Mouse (Mus musculus) lung, embryonic 14.5 days (tissue): ENCODE measurements around the gene Ubox5. TPM values are rescaled to one million over a fixed set of nuclear protein-coding genes. Genes with fewer than 3 reads are reported as not detected.

ENCODE experiments used
- ATAC-seq: fragments of 200-750 bp; cut with Nextera tagmentation; 2 replicates; pipeline ENCODE4 v1.8.0; 2017; ENCODE audit warnings: mild to moderate bottlenecking, moderate TSS enrichment, moderate library complexity; ENCODE audit not compliant: insufficient read depth
- DNase-seq: peaks from one replicate; pipeline ENCODE4 v3.0.0-alpha.2; 2015
- H3K27ac ChIP-seq: fragments of 300-500 bp; sonication (generic); 2 replicates; pipeline ENCODE4 v1.5.1; 2014; ENCODE audit warnings: low read depth, mild to moderate bottlenecking, moderate library complexity
- H3K27me3 ChIP-seq: fragments of 300-500 bp; sonication (generic); 2 replicates; pipeline ENCODE4 v1.6.1; 2014; ENCODE audit warnings: low read length, control low read depth; ENCODE audit not compliant: insufficient read depth
- H3K36me3 ChIP-seq: fragments of 300-500 bp; sonication (generic); 2 replicates; pipeline ENCODE4 v1.6.1; 2014; ENCODE audit warnings: control low read depth; ENCODE audit not compliant: insufficient read depth
- H3K4me1 ChIP-seq: fragments of 300-500 bp; sonication (generic); 2 replicates; pipeline ENCODE4 v1.6.1; 2014; ENCODE audit warnings: antibody characterized with exemption, control low read depth; ENCODE audit not compliant: insufficient read depth
- H3K4me2 ChIP-seq: fragments of 300-500 bp; sonication (generic); 2 replicates; pipeline ENCODE4 v1.6.1; 2014; ENCODE audit warnings: mild to moderate bottlenecking
- H3K4me3 ChIP-seq: fragments of 300-500 bp; sonication (generic); 2 replicates; pipeline ENCODE4 v1.5.1; 2014; ENCODE audit warnings: low read depth, low read length
- H3K9ac ChIP-seq: fragments of 300-500 bp; sonication (generic); 2 replicates; pipeline ENCODE4 v1.6.1; 2014
- H3K9me3 ChIP-seq: fragments of 300-500 bp; sonication (generic); 2 replicates; pipeline ENCODE4 v1.6.1; 2016; ENCODE audit warnings: low read depth, low read length, control low read depth
- CTCF ChIP-seq: IDR thresholded peaks from 2 replicates; pipeline ENCODE4 v1.5.1; 2016; ENCODE audit warnings: antibody characterized with exemption, low read depth
- WGBS: fragments of 180-500 bp; shearing (Covaris S2); extraction: QIAGEN DNeasy Blood & Tissue Kit; methylation state at CpG from one replicate; pipeline ENCODE4 v1.1.7; 2014; 5-methylcytosine and 5-hydroxymethylcytosine counted together
- polyA plus RNA-seq: library from polyadenylated mRNA; unstranded; fragments of >200 nt; fragmentation: Nextera tagmentation; extraction: Ambion mirVana; gene quantifications from 2 replicates; pipeline ENCODE4 v1.2.1, GENCODE M21; 2014

Gene Ubox5
- polyA plus RNA-seq, 1 experiment from 2014 or later, result 12.4 TPM

- H3K9me3 ChIP-seq, result no peaks in the 10 kb centered on the region
- peaks cover 3% of the 10 kb centered on the region; the same call in 1 of the 2 replicates for H3K4me1 ChIP-seq
- H3K9ac ChIP-seq, result 0 out of 2 replicates have a peak overlapping the region, but pooled peaks have one; percentile 82
- ATAC-seq, result no peak
- DNase-seq, result no peak
- peak overlapping the region; percentile 83 for H3K4me2 ChIP-seq
- no peaks in the 10 kb centered on the region for H3K27me3 ChIP-seq
- H3K4me3 ChIP-seq, result peak overlapping the region; percentile 90; the same call in 1 of the 2 replicates
- no peak overlapping the region for H3K27ac ChIP-seq
- WGBS, result 85% methylated on average over 8 of the region's 8 CpGs
- peaks cover 21% of the 10 kb centered on the region for H3K36me3 ChIP-seq
- no peak for TF ChIP-seq CTCF
Measured at GRCm38 (mm10) chr2:130564983-130565382, 64.9 kb downstream of the Ubox5 start.

- under 1% methylated on average over 23 of the region's 23 CpGs for WGBS
- Histone ChIP-seq H3K4me1 (peaks cover 3% of the 10 kb centered on the region; the same call in 1 of the 2 replicates), H3K9me3 (no peaks in the 10 kb centered on the region), H3K27ac (no peak overlapping the region), H3K4me2 (peak overlapping the region; percentile 83), H3K36me3 (peaks cover 21% of the 10 kb centered on the region), H3K9ac (peak overlapping the region; percentile 82), H3K4me3 (peak overlapping the region; percentile 90), H3K27me3 (no peaks in the 10 kb centered on the region)
- DNase-seq, result peak; percentile 12
- peak; percentile 23 for ATAC-seq
- TF ChIP-seq CTCF, result no peak
Measured at GRCm38 (mm10) chr2:130564063-130564462, 65.8 kb downstream of the Ubox5 start.

- peak; percentile 61 for TF ChIP-seq CTCF
- Histone ChIP-seq H3K27me3 (no peaks in the 10 kb centered on the region), H3K27ac (no peak within 1 kb of the TSS), H3K9ac (peak within 1 kb of the TSS; percentile 82), H3K36me3 (peaks cover 21% of the 10 kb centered on the region), H3K4me3 (peak within 1 kb of the TSS; percentile 90), H3K4me1 (peaks cover 3% of the 10 kb centered on the region; the same call in 1 of the 2 replicates), H3K4me2 (peak within 1 kb of the TSS; percentile 83), H3K9me3 (no peaks in the 10 kb centered on the region)
- ATAC-seq (peak; percentile 99), DNase-seq (peak; percentile 96)
- WGBS, result under 1% methylated on average over 61 of the region's 61 CpGs
Measured at GRCm38 (mm10) chr2:130563212-130564055, 66.4 kb downstream of the Ubox5 start, which contains the start of gene Mrps26. TSS of gene Mrps26 (plus strand) at chr2:130563742.

GRCm38 (mm10) chr2:130558015-130558414 lies 71.8 kb downstream of the Ubox5 start:
- no peak overlapping the region for H3K4me3 ChIP-seq
- no peak for DNase-seq
- H3K9me3 ChIP-seq, result no peaks in the 10 kb centered on the region
- no peak overlapping the region for H3K4me2 ChIP-seq
- H3K4me1 ChIP-seq, result no peaks in the 10 kb centered on the region
- no peak overlapping the region for H3K9ac ChIP-seq
- H3K27ac ChIP-seq, result no peak overlapping the region
- no peak for TF ChIP-seq CTCF
- WGBS, result 73% methylated on average over 2 of the region's 2 CpGs
- peaks cover 28% of the 10 kb centered on the region for H3K36me3 ChIP-seq
- ATAC-seq, result no peak
- H3K27me3 ChIP-seq, result no peaks in the 10 kb centered on the region

- Histone ChIP-seq H3K4me2 (no peak overlapping the region), H3K27ac (no peak overlapping the region), H3K4me1 (no peaks in the 10 kb centered on the region), H3K9me3 (no peaks in the 10 kb centered on the region), H3K9ac (no peak overlapping the region), H3K4me3 (no peak overlapping the region), H3K27me3 (no peaks in the 10 kb centered on the region), H3K36me3 (peaks cover 33% of the 10 kb centered on the region)
- WGBS, result 92% methylated on average over 2 of the region's 2 CpGs
- no peak for TF ChIP-seq CTCF
- ATAC-seq, result no peak
- DNase-seq, result no peak
Measured at GRCm38 (mm10) chr2:130557462-130557861, 72.4 kb downstream of the Ubox5 start.

GRCm38 (mm10) chr2:130556292-130556691 lies 73.5 kb downstream of the Ubox5 start:
- no peak for TF ChIP-seq CTCF
- DNase-seq, result no peak
- WGBS, result 85% methylated on average over 1 of the region's 1 CpGs
- no peak for ATAC-seq
- Histone ChIP-seq H3K9ac (no peak overlapping the region), H3K4me1 (no peaks in the 10 kb centered on the region), H3K27me3 (no peaks in the 10 kb centered on the region), H3K36me3 (peaks cover 44% of the 10 kb centered on the region), H3K9me3 (no peaks in the 10 kb centered on the region), H3K27ac (no peak overlapping the region), H3K4me3 (no peak overlapping the region), H3K4me2 (no peak overlapping the region)

- no peak overlapping the region for H3K27ac ChIP-seq
- DNase-seq (no peak), ATAC-seq (no peak)
- peaks cover 59% of the 10 kb centered on the region for H3K36me3 ChIP-seq
- 91% methylated on average over 7 of the region's 7 CpGs for WGBS
- H3K9me3 ChIP-seq, result no peaks in the 10 kb centered on the region
- no peak overlapping the region for H3K4me3 ChIP-seq
- no peak overlapping the region for H3K4me2 ChIP-seq
- H3K4me1 ChIP-seq, result no peaks in the 10 kb centered on the region
- TF ChIP-seq CTCF, result no peak
- H3K9ac ChIP-seq, result no peak overlapping the region
- no peaks in the 10 kb centered on the region for H3K27me3 ChIP-seq
Measured at GRCm38 (mm10) chr2:130554841-130555240, 75.0 kb downstream of the Ubox5 start.
